Mouse (Mus musculus) liver, embryonic 11.5 days (tissue): ENCODE data around the gene Ecpas. TPM values are rescaled to one million over a fixed set of nuclear protein-coding genes. Genes with fewer than 3 reads are reported as not detected.

ENCODE experiments used
- ATAC-seq: fragments of 200-750 bp; cut with Nextera tagmentation; replicated peaks from 2 replicates; pipeline ENCODE4 v1.8.0; 2017; ENCODE audit warnings: moderate number of reproducible peaks, mild to moderate bottlenecking, moderate TSS enrichment, moderate library complexity; ENCODE audit not compliant: low FRiP score
- DNase-seq: peaks from one replicate; pipeline ENCODE4 v3.0.0-alpha.2; 2017; ENCODE audit warnings: low spot score
- H3K27ac ChIP-seq: fragments of 300-500 bp; sonication (generic); 2 replicates; pipeline ENCODE4 v1.5.1; 2014; ENCODE audit warnings: mild to moderate bottlenecking, low read depth, low read length, control low read depth
- H3K27me3 ChIP-seq: fragments of 300-500 bp; sonication (generic); replicated peaks from 2 replicates; pipeline ENCODE4 v1.6.1; 2014; ENCODE audit warnings: low read length, mixed read lengths; ENCODE audit not compliant: control insufficient read depth, insufficient read depth
- H3K36me3 ChIP-seq: fragments of 300-500 bp; sonication (generic); 2 replicates; pipeline ENCODE4 v1.6.1; 2014; ENCODE audit warnings: mild to moderate bottlenecking, low read length, moderate library complexity, mixed read lengths; ENCODE audit not compliant: control insufficient read depth, insufficient read depth
- H3K4me1 ChIP-seq: fragments of 300-500 bp; sonication (generic); replicated peaks from 2 replicates; pipeline ENCODE4 v1.6.1; 2014; ENCODE audit warnings: low read length, mixed read lengths; ENCODE audit not compliant: control insufficient read depth, insufficient read depth
- H3K4me2 ChIP-seq: fragments of 300-500 bp; sonication (generic); 2 replicates; pipeline ENCODE4 v1.6.1; 2014; ENCODE audit warnings: mild to moderate bottlenecking, control low read depth, moderate library complexity
- H3K4me3 ChIP-seq: fragments of 300-500 bp; sonication (generic); 2 replicates; pipeline ENCODE4 v1.5.1; 2014; ENCODE audit warnings: low read depth, low read length, control low read depth
- H3K9ac ChIP-seq: fragments of 300-500 bp; sonication (generic); 2 replicates; pipeline ENCODE4 v1.6.1; 2014; ENCODE audit warnings: low read depth, low read length, control low read depth
- H3K9me3 ChIP-seq: fragments of 300-500 bp; sonication (generic); 2 replicates; pipeline ENCODE4 v1.6.1; 2016; ENCODE audit warnings: low read length, inconsistent platforms, mixed read lengths; ENCODE audit not compliant: control insufficient read depth
- WGBS: fragments of 180-500 bp; shearing (Covaris S2); extraction: QIAGEN DNeasy Blood & Tissue Kit; methylation state at CpG from one replicate; pipeline ENCODE4 v1.1.7; 2014; 5-methylcytosine and 5-hydroxymethylcytosine counted together
- polyA plus RNA-seq: library from polyadenylated mRNA; unstranded; fragments of >200 nt; fragmentation: Nextera tagmentation; extraction: Ambion mirVana; gene quantifications from 2 replicates; pipeline ENCODE4 v1.2.1, GENCODE M21; 2014

The Ecpas gene
- 43.0 and 44.8 TPM in 2 replicates for polyA plus RNA-seq

DNA sequence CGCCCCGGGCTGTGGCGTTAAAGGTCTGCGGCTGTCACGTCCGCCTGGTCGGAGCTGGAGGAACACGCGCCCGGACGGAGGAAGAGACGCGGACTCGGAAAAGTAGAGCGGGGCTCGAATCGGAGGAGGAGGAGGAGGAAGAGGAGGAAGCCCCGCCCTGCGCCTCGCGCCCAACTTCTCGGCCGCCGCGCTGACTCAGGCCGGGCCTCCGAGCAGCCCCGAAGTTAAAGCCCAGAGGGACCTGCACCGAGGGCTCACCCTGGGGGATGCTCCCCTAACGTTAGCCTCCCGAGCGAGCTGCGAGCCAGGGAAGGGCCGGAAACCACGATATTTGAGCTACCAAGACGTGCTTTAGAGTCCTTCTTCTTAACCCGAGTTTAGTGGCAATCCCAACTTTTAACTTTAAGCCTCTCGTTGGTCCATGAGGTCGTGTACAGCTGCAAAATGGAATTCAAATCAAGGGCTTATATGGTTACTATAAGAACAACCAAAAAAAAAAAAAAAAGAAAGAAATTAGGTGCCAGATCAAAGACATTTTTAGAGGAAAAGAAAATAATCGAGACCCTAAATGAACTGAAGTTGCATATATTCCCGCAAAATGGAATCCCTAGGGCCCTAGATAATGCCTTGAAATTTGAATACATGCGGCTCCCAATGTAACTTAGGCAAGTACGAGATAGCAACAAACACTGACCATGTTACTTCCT, at the start of gene Ecpas:
Gene Ecpas, minus strand, starts transcription at position 121 of the 707 bp plus-strand sequence.
- DNase-seq (no peak), ATAC-seq (peak; percentile 82)
- H3K9ac ChIP-seq = peak within 1 kb of the TSS; percentile 97
- H3K27ac ChIP-seq = peak within 1 kb of the TSS; percentile 96
- H3K4me3 ChIP-seq = peak within 1 kb of the TSS; percentile 95
- WGBS = 4% methylated on average over 43 of the region's 43 CpGs
- H3K36me3 ChIP-seq = no peaks in the 10 kb centered on the region
- H3K4me2 ChIP-seq = peak within 1 kb of the TSS; percentile 70
- H3K27me3 ChIP-seq = no peaks in the 10 kb centered on the region
- H3K9me3 ChIP-seq = no peaks in the 10 kb centered on the region
- H3K4me1 ChIP-seq = peaks cover 12% of the 10 kb centered on the region

DNA sequence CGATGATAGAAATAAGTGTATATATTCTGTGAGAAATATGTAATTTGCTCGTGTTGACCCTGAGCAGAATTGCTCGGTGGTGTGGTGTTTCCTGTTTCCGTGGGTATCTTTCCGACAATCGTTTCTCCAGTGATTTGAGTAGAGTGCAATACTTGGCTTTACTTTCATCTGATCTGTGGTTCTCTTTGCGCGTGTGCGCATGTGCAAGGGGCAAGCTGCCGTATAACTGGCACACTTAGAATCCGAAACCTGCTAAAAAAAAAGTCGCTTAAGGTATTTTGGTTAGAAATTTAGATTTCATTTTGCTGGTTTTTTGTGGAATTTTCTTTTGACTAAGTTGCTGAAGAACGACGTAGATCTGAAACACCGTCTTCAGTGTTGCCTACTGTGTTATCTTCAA, 49.2 kb upstream of the Ecpas start:
- no peak overlapping the region for H3K4me2 ChIP-seq
- H3K4me3 ChIP-seq = no peak overlapping the region
- ATAC-seq = no peak
- WGBS = 85% methylated on average over 15 of the region's 15 CpGs
- no peak overlapping the region for H3K27ac ChIP-seq
- no peak for DNase-seq
- no peaks in the 10 kb centered on the region for H3K9me3 ChIP-seq
- no peaks in the 10 kb centered on the region for H3K36me3 ChIP-seq
- no peaks in the 10 kb centered on the region for H3K4me1 ChIP-seq
- H3K27me3 ChIP-seq = no peaks in the 10 kb centered on the region
- H3K9ac ChIP-seq = no peak overlapping the region

DNA sequence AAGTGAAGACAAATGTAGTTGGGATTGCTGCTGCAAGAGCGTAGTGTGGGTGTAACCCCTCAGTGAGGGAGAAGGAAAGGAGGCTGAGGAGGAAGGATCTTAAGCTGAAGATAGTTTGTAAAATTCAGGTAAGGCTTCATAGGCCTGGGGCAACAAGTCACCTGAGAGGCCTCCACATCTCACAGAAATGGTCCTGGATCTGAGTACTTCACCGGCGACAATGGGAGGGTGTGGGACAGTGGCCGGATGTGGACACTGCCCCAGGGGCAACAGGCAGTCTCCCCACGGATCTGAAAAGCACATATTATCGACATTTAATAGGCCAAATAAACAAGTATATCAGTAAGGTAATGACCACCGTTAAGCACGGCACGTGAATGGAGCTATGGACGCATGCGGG, 40.1 kb upstream of the Ecpas start:
- ATAC-seq = no peak
- H3K9ac ChIP-seq = no peak overlapping the region
- DNase-seq = no peak
- H3K4me3 ChIP-seq = no peak overlapping the region
- H3K36me3 ChIP-seq = no peaks in the 10 kb centered on the region
- no peak overlapping the region for H3K4me2 ChIP-seq
- WGBS = 89% methylated on average over 11 of the region's 11 CpGs
- no peaks in the 10 kb centered on the region for H3K9me3 ChIP-seq
- H3K27me3 ChIP-seq = no peaks in the 10 kb centered on the region
- H3K4me1 ChIP-seq = no peaks in the 10 kb centered on the region
- H3K27ac ChIP-seq = no peak overlapping the region

DNA sequence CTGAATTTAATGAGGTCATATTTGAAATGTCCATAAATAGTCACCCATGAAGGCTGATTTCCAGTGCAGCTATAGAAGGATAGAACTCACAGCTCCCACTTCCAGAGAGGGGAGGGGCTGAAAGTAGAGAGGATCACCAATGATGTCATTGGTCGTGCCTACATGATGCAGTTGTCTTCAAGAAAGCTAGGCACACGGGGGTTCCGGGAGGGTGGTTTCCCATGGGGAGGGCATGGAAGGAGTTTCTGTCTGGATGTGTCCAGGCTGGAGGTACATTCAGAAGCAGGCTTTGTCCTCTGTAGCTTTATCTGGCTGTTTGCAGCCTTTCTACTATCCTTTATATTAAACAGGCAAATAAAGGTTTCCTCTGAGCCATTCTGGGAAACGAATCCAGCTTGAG, 35.8 kb upstream of the Ecpas start:
- ATAC-seq = no peak
- Histone ChIP-seq H3K27ac (no peak overlapping the region), H3K9ac (no peak overlapping the region), H3K36me3 (no peaks in the 10 kb centered on the region), H3K9me3 (no peaks in the 10 kb centered on the region), H3K4me1 (no peaks in the 10 kb centered on the region), H3K4me3 (no peak overlapping the region), H3K4me2 (no peak overlapping the region), H3K27me3 (peaks cover 13% of the 10 kb centered on the region)
- DNase-seq = no peak
- WGBS = 74% methylated on average over 4 of the region's 4 CpGs

DNA sequence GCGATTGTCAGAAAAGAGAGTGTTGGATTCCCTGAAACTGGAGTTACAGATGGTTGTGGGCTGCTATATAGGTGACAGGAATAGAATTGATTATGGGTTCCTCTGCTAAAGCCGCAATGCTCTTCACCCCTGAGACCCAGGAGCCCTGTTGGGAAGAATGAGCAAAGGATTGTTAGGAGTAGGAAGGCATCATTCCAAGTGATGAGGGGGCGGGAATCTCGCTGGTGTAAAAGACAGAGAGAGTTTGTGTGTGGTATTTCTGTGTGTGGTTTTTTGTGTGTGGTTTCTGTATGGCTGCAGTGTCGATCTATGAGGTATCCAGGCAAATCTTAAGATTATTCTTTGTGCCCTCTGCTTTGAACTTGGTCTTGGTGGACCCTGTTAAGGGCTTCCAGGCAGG, 32.1 kb upstream of the Ecpas start:
- 62% methylated on average over 5 of the region's 5 CpGs for WGBS
- H3K9ac ChIP-seq = no peak overlapping the region
- no peaks in the 10 kb centered on the region for H3K4me1 ChIP-seq
- no peak overlapping the region for H3K4me3 ChIP-seq
- H3K27me3 ChIP-seq = peaks cover 13% of the 10 kb centered on the region
- DNase-seq = peak; percentile 18
- H3K9me3 ChIP-seq = no peaks in the 10 kb centered on the region
- H3K27ac ChIP-seq = no peak overlapping the region
- no peaks in the 10 kb centered on the region for H3K36me3 ChIP-seq
- H3K4me2 ChIP-seq = peak overlapping the region; percentile 95; the same call in 1 of the 2 replicates
- ATAC-seq = no peak

DNA sequence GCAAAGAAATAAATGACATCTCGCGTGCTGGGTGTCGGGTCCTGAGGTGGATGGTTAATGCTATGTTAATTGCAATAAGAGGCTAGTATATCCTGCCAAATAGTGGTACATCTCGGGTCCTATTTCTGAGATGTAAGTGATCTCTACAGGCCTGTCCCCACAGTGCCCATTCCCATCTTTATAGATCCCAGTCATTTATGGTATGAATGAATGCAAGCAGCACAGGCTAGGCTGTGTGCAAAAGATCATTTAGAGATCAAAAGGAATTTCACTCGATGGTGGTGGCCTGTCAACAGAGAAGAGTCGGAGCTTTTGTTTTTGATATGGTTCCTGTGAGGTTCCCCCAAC, 31.6 kb upstream of the Ecpas start:
- no peaks in the 10 kb centered on the region for H3K4me1 ChIP-seq
- peak overlapping the region; percentile 70 for H3K4me3 ChIP-seq
- H3K36me3 ChIP-seq = no peaks in the 10 kb centered on the region
- peak overlapping the region; percentile 95 for H3K4me2 ChIP-seq
- H3K9ac ChIP-seq = no peak overlapping the region
- WGBS = 22% methylated on average over 6 of the region's 6 CpGs
- H3K27me3 ChIP-seq = peaks cover 13% of the 10 kb centered on the region
- no peak for ATAC-seq
- H3K27ac ChIP-seq = no peak overlapping the region
- no peaks in the 10 kb centered on the region for H3K9me3 ChIP-seq
- DNase-seq = peak; percentile 22

DNA sequence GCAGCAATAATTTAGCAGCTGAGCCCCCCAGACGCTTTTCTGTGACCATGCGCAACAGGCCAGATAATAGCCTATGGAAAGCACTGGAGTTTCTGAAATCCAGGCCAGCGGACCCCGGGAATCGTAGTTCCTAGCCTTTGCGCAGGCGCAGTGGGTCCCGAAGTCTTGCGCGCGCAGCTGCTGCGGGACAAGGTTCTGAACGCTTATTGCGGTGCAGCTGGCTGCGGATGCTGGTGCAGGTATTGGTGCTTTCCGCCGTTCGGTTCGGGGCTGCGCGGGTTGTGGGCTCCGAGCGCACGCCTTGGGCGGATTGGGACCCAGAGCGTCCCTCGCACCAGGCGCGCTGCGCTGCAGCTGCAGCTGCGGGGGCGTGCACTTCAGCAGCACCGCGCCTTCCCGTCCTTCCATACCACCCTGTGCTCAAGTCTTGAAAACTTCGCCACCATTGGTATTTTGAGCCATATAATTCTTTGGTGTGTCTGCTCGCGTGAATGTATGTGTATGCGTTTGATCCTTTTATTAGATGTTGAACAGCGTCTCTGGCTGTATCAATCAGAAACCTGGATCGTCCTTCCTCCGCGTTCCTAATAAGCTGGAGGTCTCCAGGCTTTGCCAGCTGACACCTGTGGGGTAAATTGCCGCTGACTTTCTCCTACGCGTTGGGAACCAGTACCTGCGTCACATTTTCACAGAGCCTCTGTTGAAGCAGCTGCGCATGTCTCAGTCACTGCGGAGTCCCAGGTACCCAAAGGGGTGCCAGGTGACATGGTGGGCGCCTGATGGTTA, 31.1 kb upstream of the Ecpas start, which contains the start of gene Zkscan16:
Gene Zkscan16, plus strand, starts transcription at position 209 of the 786 bp plus-strand sequence.
- 2% methylated on average over 50 of the region's 50 CpGs for WGBS
- Histone ChIP-seq H3K9me3 (no peaks in the 10 kb centered on the region), H3K4me3 (peak within 1 kb of the TSS; percentile 70), H3K9ac (peak within 1 kb of the TSS; percentile 28), H3K4me2 (peak within 1 kb of the TSS; percentile 95), H3K27me3 (peaks cover 13% of the 10 kb centered on the region), H3K36me3 (no peaks in the 10 kb centered on the region), H3K27ac (no peak within 1 kb of the TSS), H3K4me1 (no peaks in the 10 kb centered on the region)
- peak; percentile 61 for ATAC-seq
- peak; percentile 82 for DNase-seq

DNA sequence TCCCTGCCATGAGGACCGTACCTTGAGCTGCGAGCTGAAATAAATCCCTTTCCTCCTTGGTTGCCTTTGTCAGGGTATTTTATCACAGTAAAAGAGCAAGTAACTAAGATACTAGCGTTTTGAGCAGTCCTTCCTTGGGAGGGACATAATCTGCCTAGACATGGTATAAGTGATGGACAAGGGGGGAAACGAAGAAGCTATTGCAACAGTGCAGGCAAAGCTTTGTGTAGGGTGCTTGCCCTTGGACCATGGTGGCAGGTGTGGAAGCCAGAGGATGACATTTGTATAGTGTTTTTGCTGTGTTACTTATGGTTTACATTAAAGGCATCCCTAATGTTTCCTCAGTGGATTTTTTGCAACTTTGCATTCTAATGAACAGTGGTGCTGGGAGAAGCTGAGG, 30.4 kb upstream of the Ecpas start:
- Histone ChIP-seq H3K36me3 (no peaks in the 10 kb centered on the region), H3K4me1 (no peaks in the 10 kb centered on the region), H3K27ac (no peak overlapping the region), H3K9me3 (no peaks in the 10 kb centered on the region), H3K27me3 (peaks cover 13% of the 10 kb centered on the region), H3K4me2 (peak overlapping the region; percentile 95), H3K4me3 (peak overlapping the region; percentile 70), H3K9ac (no peak overlapping the region)
- ATAC-seq = no peak
- 78% methylated on average over 4 of the region's 4 CpGs for WGBS
- DNase-seq = peak; percentile 27
